22 mouse cellular contexts compared by ENCODE assay signal in the genomic region with DNA sequence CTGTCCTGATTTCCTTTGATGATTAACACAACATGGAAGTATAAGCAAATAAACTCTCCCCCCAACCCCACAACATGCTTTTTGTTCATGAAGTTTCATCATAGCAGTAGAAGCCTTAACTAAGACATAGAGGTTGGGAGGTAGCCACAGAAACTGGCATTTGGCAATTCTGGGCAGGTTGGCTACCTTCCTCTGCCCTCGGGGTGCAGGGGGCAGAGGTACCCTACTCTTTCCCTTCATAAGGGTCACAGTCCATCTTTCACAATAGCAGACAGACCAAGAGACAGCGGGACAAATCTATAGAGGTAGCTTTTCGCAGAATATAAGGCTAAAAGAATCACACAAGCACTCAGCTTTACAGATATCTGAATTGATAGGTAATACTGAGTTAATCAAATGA.
"Had no signal": no experiment of that assay in that cellular context is flagged by ENCODE, and none has a peak within 500 bp of the region (broad histone marks: within the 10 kb centered on the region; RNA-seq: fewer than 3 reads in every experiment).

No protein-coding gene starts in this region.

- H3K27me3 ChIP-seq: heart, embryonic 12.5 days; intestine, embryonic 15.5 days had no signal

- H3K4me1 ChIP-seq: heart, embryonic 10.5 days; heart, embryonic 12.5 days; intestine, embryonic 15.5 days had no signal

- ATAC-seq: forebrain, embryonic 16.5 days; hindbrain, embryonic 16.5 days; inflammation-experienced regulatory T-cells, adult 6 months; intestine, postnatal 0 days had no signal

- DNase-seq: gastrocnemius, adult 2 months; gastrocnemius, postnatal 10 days; gastrocnemius, postnatal 25 days; heart, adult 18-20 months; heart, postnatal 10 days; heart, postnatal 4 days; kidney, adult 18-20 months; kidney, adult 8-10 months; kidney, postnatal 10 days; kidney, postnatal 4 days had no signal

- H3K27ac ChIP-seq: gastrocnemius, adult 2 months; heart, embryonic 10.5 days; hindbrain, embryonic 10.5 days; hindbrain, embryonic 12.5 days; hindbrain, embryonic 14.5 days; intestine, embryonic 15.5 days; layer of hippocampus, adult 2 months; left cerebral cortex, adult 2 months had no signal

- H3K36me3 ChIP-seq: heart, embryonic 10.5 days; heart, embryonic 12.5 days; hindbrain, embryonic 10.5 days; hindbrain, embryonic 12.5 days; intestine, embryonic 15.5 days had no signal

- H3K9me3 ChIP-seq: heart, embryonic 10.5 days; heart, embryonic 12.5 days; hindbrain, embryonic 10.5 days; hindbrain, embryonic 12.5 days; intestine, embryonic 15.5 days had no signal

- H3K4me3 ChIP-seq: gastrocnemius, adult 2 months; heart, embryonic 10.5 days; heart, embryonic 12.5 days; hindbrain, embryonic 10.5 days; hindbrain, embryonic 12.5 days; intestine, embryonic 15.5 days; layer of hippocampus, adult 2 months; left cerebral cortex, adult 2 months had no signal

- H3K9ac ChIP-seq: heart, embryonic 12.5 days; hindbrain, embryonic 12.5 days; hindbrain, embryonic 14.5 days; intestine, embryonic 15.5 days had no signal

- H3K4me2 ChIP-seq: heart, embryonic 12.5 days; hindbrain, embryonic 12.5 days; hindbrain, embryonic 14.5 days; intestine, embryonic 15.5 days had no signal
